Mouse (Mus musculus): ENCODE measurements around the gene Ddx49. TPM values are rescaled to one million over a fixed set of nuclear protein-coding genes. Genes with fewer than 3 reads are reported as not detected.

Ddx49 gene
- polyA plus RNA-seq, 1 experiment: 49.4 TPM

- 92% methylated on average over 6 of the region's 6 CpGs for WGBS
- Histone ChIP-seq H3K27me3 (ENCODE audit: control insufficient read depth, insufficient read depth, low read length) (no peaks in the 10 kb centered on the region), H3K27ac (ENCODE audit: insufficient read depth, low read depth, low read length) (no peak overlapping the region), H3K4me3 (ENCODE audit: low read depth, low read length) (no peak overlapping the region), H3K4me1 (ENCODE audit: control insufficient read depth, insufficient read depth, insufficient read length, low read length) (no peaks in the 10 kb centered on the region), H3K36me3 (ENCODE audit: control insufficient read depth, insufficient read depth, low read length) (peaks cover 63% of the 10 kb centered on the region)
- no peak for TF ChIP-seq CTCF (IDR thresholded peaks at IDR 0.05; ENCODE audit: extremely low read depth, insufficient read length, insufficient replicate concordance, low read depth, low read length)
- no peak for TF ChIP-seq POLR2A (IDR thresholded peaks at IDR 0.05; ENCODE audit: low read depth, low read length)
Observed at GRCm38 (mm10) chr8:70246622-70247021, 55.7 kb downstream of the Ddx49 start.

Other genes starting within 250 kb of the Ddx49 start
- gene Tm6sf2, start 229.6 kb downstream of the Ddx49 start, polyA plus RNA-seq (2012; rRNA removed): 608 and 1,607 TPM in 2 replicates
- 0.53 and 2.5 TPM in 2 replicates for gene Hapln4, start 219.0 kb downstream of the Ddx49 start, polyA plus RNA-seq (2012; rRNA removed)
- 0.04 TPM in 1 of 2 replicates, not detected in the other for gene Ncan, start 181.6 kb downstream of the Ddx49 start, polyA plus RNA-seq (2012; rRNA removed)
- gene Nr2c2ap, start 171.2 kb downstream of the Ddx49 start, polyA plus RNA-seq (2012; rRNA removed): 4.9 and 9.2 TPM in 2 replicates
- 23.9 and 44.9 TPM in 2 replicates for gene Rfxank, start 163.3 kb downstream of the Ddx49 start, polyA plus RNA-seq (2012; rRNA removed)
- gene Borcs8, start 163.0 kb downstream of the Ddx49 start, polyA plus RNA-seq (2012; rRNA removed): 43.3 and 83.7 TPM in 2 replicates
- 1.6 and 5.3 TPM in 2 replicates for gene Mef2b, start 162.8 kb downstream of the Ddx49 start, polyA plus RNA-seq (2012; rRNA removed)
- gene Tmem161a, start 130.1 kb downstream of the Ddx49 start, polyA plus RNA-seq (2012; rRNA removed): 66.9 and 89.5 TPM in 2 replicates
- gene Slc25a42, start 90.2 kb downstream of the Ddx49 start, polyA plus RNA-seq (2012; rRNA removed): 16.7 and 23.2 TPM in 2 replicates
- gene Sugp2, start 68.3 kb downstream of the Ddx49 start, polyA plus RNA-seq (2012; rRNA removed): 8.5 and 23.4 TPM in 2 replicates
- gene Armc6, start 68.0 kb downstream of the Ddx49 start, polyA plus RNA-seq (2012; rRNA removed): 11.6 and 17.9 TPM in 2 replicates
- 4.8 and 9.4 TPM in 2 replicates for gene Homer3, start 19.7 kb downstream of the Ddx49 start, polyA plus RNA-seq (2012; rRNA removed)
- gene Cope, start within 50 bp of the Ddx49 start, polyA plus RNA-seq (2012; rRNA removed): 466 and 753 TPM in 2 replicates
- gene Cers1, start 13.3 kb upstream of the Ddx49 start, polyA plus RNA-seq (2012; rRNA removed): 0.27 and 0.89 TPM in 2 replicates
- gene Gdf1, start 27.3 kb upstream of the Ddx49 start, polyA plus RNA-seq (2012; rRNA removed): 1.1 and 1.6 TPM in 2 replicates
- gene Upf1, start 50.8 kb upstream of the Ddx49 start, polyA plus RNA-seq (2012; rRNA removed): 29.1 and 43.8 TPM in 2 replicates
- gene Comp, start 71.1 kb upstream of the Ddx49 start, polyA plus RNA-seq (2012; rRNA removed): 0.13 and 1.2 TPM in 2 replicates
- gene Crtc1, start 137.1 kb upstream of the Ddx49 start, polyA plus RNA-seq (2012; rRNA removed): 9.4 and 15.1 TPM in 2 replicates
- 24.9 and 30.8 TPM in 2 replicates for gene Klhl26, start 174.5 kb upstream of the Ddx49 start, polyA plus RNA-seq (2012; rRNA removed)
- 1.2 and 1.6 TPM in 2 replicates for gene Tmem59l, start 184.9 kb upstream of the Ddx49 start, polyA plus RNA-seq (2012; rRNA removed)
- gene Crlf1, start 190.7 kb upstream of the Ddx49 start, polyA plus RNA-seq (2012; rRNA removed): 2.3 and 27.3 TPM in 2 replicates
- gene Rex1bd, start 204.3 kb upstream of the Ddx49 start, polyA plus RNA-seq (2012; rRNA removed): 137 and 244 TPM in 2 replicates
- gene Uba52, start 208.3 kb upstream of the Ddx49 start, polyA plus RNA-seq (2012; rRNA removed): 606 and 770 TPM in 2 replicates
- 300 and 623 TPM in 2 replicates for gene Fkbp8, start 225.2 kb upstream of the Ddx49 start, polyA plus RNA-seq (2012; rRNA removed)
- gene Kxd1, start 225.5 kb upstream of the Ddx49 start, polyA plus RNA-seq (2012; rRNA removed): 34.3 and 64.4 TPM in 2 replicates
- gene Ell, start 237.0 kb upstream of the Ddx49 start, polyA plus RNA-seq (2012; rRNA removed): 20.5 and 45.6 TPM in 2 replicates